Mouse (Mus musculus): ENCODE measurements around the gene Slc24a5.
"Not testable (repeated sequence)": the region's sequence is repeated elsewhere in the genome, so short reads cannot be mapped to it uniquely, and the experiment has no call there.

DNA sequence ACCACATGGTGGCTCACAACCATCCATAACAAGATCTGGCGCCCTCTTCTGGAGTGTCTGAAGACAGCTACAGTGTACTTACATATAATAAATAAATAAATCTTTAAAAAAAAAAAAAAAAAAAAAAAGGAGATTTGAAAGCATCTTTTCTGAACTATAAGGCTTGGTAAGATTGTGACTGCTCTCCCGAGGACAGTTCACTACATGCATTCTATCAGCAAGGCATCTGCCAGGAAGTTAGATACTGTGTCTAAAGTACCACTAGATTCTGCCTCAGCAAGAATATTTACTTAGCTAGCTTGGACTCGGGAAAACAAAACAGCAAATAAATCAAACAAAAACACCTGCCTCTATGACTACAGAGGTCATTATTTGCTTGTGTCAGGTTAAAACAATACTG, 24.2 kb downstream of the Slc24a5 start:
- not testable (repeated sequence) for TF ChIP-seq CTCF, EP300 (IDR thresholded peaks at IDR 0.05; ENCODE audit: low read depth)
